Mouse (Mus musculus) lung, adult 18-20 months (tissue): ENCODE measurements at regions not wholly inside any gene's neighbourhood (a gene's known extent, or its start where the extent isn't known, plus 50 kb on each side); places are given as distances from the start of the nearest gene placed in this dataset.

Experiments used
- DNase-seq, 2 experiments: peaks; one replicate each; pipeline ENCODE4 v3.0.0; 2022; ENCODE audit warnings: mixed read lengths in 2 of 2

DNA sequence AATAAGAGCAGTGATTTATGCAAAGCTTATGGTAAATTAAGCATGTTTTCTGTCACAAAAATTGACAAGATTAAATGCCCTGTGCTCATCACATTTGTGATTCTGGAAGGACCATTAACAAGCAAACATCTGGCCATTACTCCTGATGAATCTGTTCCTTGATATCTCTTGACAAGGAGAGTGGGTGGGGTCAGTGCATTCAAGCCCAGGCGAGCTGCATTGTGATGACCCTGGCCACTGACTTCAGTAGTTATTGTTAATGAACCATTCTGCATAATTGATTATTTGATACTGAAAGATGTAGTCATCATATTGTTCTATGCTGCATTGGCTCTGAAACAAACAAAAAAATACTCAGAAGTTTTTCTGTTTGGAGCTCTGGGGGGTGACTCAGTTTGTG is 115.4 kb upstream of the Prmt6 start:
- DNase-seq, result no peak

DNA sequence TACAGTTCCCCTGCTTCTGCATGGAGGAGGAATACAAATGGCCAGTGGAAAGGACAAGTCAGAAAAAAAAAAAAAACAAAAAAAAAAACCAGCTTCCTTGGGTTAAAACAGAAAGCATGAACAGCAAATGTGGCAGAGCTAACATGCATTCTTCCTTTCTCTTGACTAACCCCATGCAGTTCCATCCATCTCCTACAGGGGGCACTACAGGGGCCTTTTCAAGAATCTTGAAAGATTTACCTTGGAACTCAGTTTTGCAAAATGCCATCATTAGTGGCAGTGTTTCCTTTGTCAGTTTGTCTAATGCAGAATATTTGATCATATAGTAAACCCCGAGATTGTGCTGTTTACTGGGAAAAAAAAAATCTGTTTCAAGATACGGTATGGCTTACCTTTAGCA is 111.1 kb upstream of the Prmt6 start:
- DNase-seq, result no peak

DNA sequence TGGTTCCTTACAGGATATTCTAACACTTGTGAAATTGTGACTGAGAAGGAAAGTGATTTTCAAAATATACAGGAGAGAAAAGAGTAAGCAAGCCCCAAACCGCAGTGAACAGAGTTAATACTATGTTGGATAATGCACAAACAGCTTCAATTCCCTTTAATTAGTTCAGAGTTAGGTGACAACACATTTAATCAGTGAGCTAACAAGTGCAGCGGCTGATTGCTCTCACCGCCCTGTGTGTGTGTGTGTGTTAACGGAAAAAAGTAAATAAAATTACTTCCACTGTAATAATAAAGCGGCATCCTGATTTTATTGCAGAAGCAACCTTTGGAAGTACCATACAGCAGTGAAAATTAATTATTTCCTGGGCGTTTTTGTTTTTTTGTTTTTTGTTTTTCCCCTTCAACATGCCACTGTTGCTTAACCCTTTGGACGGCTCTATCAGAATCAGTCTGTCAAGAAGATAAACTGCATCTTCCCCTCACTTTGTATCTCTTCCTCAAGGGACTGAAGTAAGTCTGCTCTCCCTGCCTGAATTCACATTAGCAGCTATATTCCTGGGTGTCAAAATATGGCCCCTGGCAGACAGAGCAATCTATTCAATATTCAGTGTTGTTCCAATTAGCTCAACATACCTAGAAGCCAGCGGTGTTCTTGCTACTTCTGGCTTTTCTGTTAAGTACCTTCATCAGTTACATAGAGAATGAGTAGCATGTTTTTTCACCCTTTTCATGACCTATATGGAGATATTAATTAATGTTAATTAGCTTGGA is 106.2 kb upstream of the Prmt6 start:
- DNase-seq, result no peak

DNA sequence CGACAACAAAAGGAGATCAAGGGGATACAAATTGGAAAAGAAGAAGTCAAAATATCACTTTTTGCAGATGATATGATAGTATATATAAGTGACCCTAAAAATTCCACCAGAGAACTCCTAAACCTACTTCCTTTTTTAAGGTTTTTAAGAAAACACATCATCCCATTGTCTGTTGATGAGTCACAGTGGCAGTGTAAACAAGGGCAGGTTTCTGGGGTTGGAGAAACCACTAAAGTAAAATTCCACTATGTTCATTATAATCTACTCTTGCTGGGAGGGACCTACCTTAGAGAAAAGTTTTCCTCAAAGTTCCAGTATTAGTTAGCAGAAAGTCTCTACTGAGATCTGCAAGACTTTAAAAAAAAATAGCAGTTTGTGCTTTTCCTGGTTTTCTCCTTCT is 102.9 kb upstream of the Prmt6 start:
- no peak for DNase-seq

GRCm38 (mm10) chr3:110350075-110350474 is 99.3 kb upstream of the Prmt6 start:
- no peak for DNase-seq

DNA sequence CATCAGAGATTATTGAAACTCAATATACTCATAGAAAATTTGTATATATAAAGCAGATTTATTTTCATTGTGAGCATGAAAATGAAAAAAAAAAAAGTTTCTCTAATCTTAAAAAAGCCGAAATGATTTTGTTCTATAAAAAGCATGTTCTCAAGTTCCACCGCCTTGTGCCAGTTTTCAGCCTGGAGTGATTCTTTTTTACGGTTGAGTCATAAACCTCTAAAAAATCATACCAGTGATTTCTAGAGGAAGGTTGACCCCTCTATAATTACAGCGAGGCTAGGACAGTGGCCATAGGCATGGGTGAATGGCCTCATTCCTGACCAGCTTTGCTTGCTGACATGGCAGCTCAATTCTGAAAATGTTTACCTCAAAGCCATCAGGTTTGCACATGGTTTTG is 98.6 kb upstream of the Prmt6 start:
- no peak for DNase-seq

GRCm38 (mm10) chr3:110344846-110345245 is 94.0 kb upstream of the Prmt6 start:
- no peak for DNase-seq

GRCm38 (mm10) chr3:110340067-110340466 is 89.3 kb upstream of the Prmt6 start:
- DNase-seq, result no peak

- no peak for DNase-seq
These were observed 88.3 kb upstream of the Prmt6 start for GRCm38 (mm10) chr3:110339026-110339606.

- no peak for DNase-seq
These were observed 78.4 kb upstream of the Prmt6 start for GRCm38 (mm10) chr3:110329175-110329574.

DNA sequence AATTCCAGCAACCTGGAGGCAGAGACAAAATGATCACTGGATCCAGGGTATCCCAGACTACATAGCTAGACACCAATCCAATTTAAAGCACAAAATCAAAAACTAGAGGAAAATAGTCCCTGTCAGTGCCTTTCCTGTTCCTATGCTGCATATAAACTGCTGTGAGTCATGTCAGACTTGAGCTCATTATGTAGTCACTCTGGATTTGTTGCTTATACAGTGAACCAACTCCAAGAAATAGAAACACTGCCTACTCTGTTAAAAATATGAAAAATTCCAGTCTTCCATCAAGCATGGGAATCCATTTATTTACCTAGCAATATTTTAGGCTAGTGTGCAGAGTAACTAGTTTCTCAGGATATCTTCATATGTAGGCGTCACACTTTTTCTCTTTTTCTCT is 59.5 kb upstream of the Prmt6 start:
- no peak for DNase-seq

DNA sequence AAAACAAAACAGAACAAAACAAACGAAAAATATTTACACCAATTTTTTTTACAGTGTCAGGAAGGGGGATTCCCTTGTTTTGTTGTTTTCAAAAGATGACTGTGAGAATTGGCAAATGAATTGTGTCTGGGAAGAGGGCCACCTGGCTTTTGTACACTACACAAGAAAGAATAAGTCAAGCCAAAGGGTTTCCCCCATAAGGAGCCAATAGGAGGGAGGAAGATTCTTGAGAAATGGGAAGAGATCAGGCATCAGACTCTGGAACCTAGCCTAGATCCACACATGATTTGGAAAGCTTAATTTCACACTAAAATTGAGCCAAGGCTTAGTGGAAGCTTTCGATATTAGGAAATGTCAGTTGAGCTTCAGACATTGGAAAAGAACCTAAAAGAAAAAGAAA is 52.4 kb upstream of the Prmt6 start:
- peak; percentile 9 to 42 for DNase-seq
